Mouse (Mus musculus) lung, adult 2 months (tissue): ENCODE measurements around the gene Tnik. TPM values are rescaled to one million over a fixed set of nuclear protein-coding genes. Genes with fewer than 3 reads are reported as not detected.

ENCODE experiments used
- DNase-seq: peaks from one replicate; pipeline ENCODE4 v3.0.0; 2022
- H3K4me1 ChIP-seq: fragments of 200-500 bp; 2 replicates; pipeline ENCODE4 v1.6.1; 2011; ENCODE audit warnings: low read length; ENCODE audit not compliant: control insufficient read depth, insufficient read depth
- H3K4me3 ChIP-seq: fragments of 200-500 bp; replicated peaks from 2 replicates; pipeline ENCODE3; 2011; ENCODE audit warnings: low read depth, mild to moderate bottlenecking, control low read depth, low read length; ENCODE audit errors: extremely low read depth
- CTCF ChIP-seq: fragments of 200-500 bp; IDR thresholded peaks from 2 replicates; pipeline ENCODE4 v1.5.1; 2011; ENCODE audit warnings: mild to moderate bottlenecking, low read length, control low read depth; ENCODE audit not compliant: insufficient read depth
- POLR2A ChIP-seq: fragments of 200-500 bp; IDR thresholded peaks from 2 replicates; pipeline ENCODE4 v1.6.1; 2011; ENCODE audit warnings: low read depth, mild to moderate bottlenecking, control low read depth, low read length, borderline replicate concordance; ENCODE audit errors: extremely low read depth
- WGBS: fragments of 180-500 bp; shearing (Covaris S2); methylation state at CpG from one replicate; pipeline ENCODE4 v1.1.7; 2018; 5-methylcytosine and 5-hydroxymethylcytosine counted together
- polyA plus RNA-seq: library from polyadenylated mRNA; depleted of rRNA; stranded (reverse); fragments of >200 nt; gene quantifications from 2 replicates; pipeline ENCODE4 v1.2.3, GENCODE M21; 2012

The Tnik gene
- polyA plus RNA-seq, 1 experiment, result 11.8 TPM

GRCm38 (mm10) chr3:28415986-28416385 lies 153.0 kb downstream of the Tnik start:
- WGBS, result 70% methylated on average over 2 of the region's 2 CpGs
- no peak overlapping the region for H3K4me3 ChIP-seq
- no peak for DNase-seq
- H3K4me1 ChIP-seq, result peaks cover 4% of the 10 kb centered on the region
- TF ChIP-seq CTCF (no peak), POLR2A (no peak)

- no peak overlapping the region for H3K4me3 ChIP-seq
- WGBS, result 87% methylated on average over 5 of the region's 5 CpGs
- H3K4me1 ChIP-seq, result peaks cover 4% of the 10 kb centered on the region
- TF ChIP-seq CTCF (no peak), POLR2A (no peak)
- DNase-seq, result no peak
Measured at GRCm38 (mm10) chr3:28417091-28417715, 154.2 kb downstream of the Tnik start.

- Histone ChIP-seq H3K4me3 (no peak overlapping the region), H3K4me1 (peaks cover 4% of the 10 kb centered on the region)
- WGBS, result 72% methylated on average over 6 of the region's 6 CpGs
- DNase-seq, result no peak
- TF ChIP-seq CTCF, result no peak
- TF ChIP-seq POLR2A, result no peak
Measured at GRCm38 (mm10) chr3:28420194-28420593, 157.2 kb downstream of the Tnik start.

GRCm38 (mm10) chr3:28420698-28421097 lies 157.7 kb downstream of the Tnik start:
- Histone ChIP-seq H3K4me3 (no peak overlapping the region), H3K4me1 (peaks cover 4% of the 10 kb centered on the region)
- TF ChIP-seq POLR2A (no peak), CTCF (no peak)
- WGBS, result 55% methylated on average over 3 of the region's 3 CpGs
- DNase-seq, result no peak

- H3K4me3 ChIP-seq, result no peak overlapping the region
- TF ChIP-seq CTCF (no peak), POLR2A (no peak)
- no peak for DNase-seq
- 75% methylated on average over 6 of the region's 6 CpGs for WGBS
- H3K4me1 ChIP-seq, result peaks cover 4% of the 10 kb centered on the region
Measured at GRCm38 (mm10) chr3:28421798-28422197, 158.8 kb downstream of the Tnik start.

GRCm38 (mm10) chr3:28422221-28422620 lies 159.2 kb downstream of the Tnik start:
- Histone ChIP-seq H3K4me1 (peaks cover 4% of the 10 kb centered on the region), H3K4me3 (no peak overlapping the region)
- 74% methylated on average over 1 of the region's 1 CpGs for WGBS
- DNase-seq, result no peak
- no peak for TF ChIP-seq POLR2A
- no peak for TF ChIP-seq CTCF

GRCm38 (mm10) chr3:28425911-28426310 lies 162.9 kb downstream of the Tnik start:
- 74% methylated on average over 6 of the region's 6 CpGs for WGBS
- H3K4me3 ChIP-seq, result no peak overlapping the region
- no peak for DNase-seq
- TF ChIP-seq POLR2A (no peak), CTCF (no peak)
- no peaks in the 10 kb centered on the region for H3K4me1 ChIP-seq

- 66% methylated on average over 2 of the region's 2 CpGs for WGBS
Measured at GRCm38 (mm10) chr3:28431459-28431858, 168.4 kb downstream of the Tnik start.

GRCm38 (mm10) chr3:28432321-28432720 lies 169.3 kb downstream of the Tnik start:
- WGBS, result 84% methylated on average over 5 of the region's 5 CpGs
- TF ChIP-seq POLR2A, result no peak
- TF ChIP-seq CTCF, result no peak
- H3K4me3 ChIP-seq, result no peak overlapping the region
- no peak for DNase-seq
- H3K4me1 ChIP-seq, result no peaks in the 10 kb centered on the region

More at GRCm38 (mm10) chr3:28431459-28431858, 168.4 kb downstream of the Tnik start:
- no peak for TF ChIP-seq CTCF
- no peak for TF ChIP-seq POLR2A
- DNase-seq, result no peak
- Histone ChIP-seq H3K4me3 (no peak overlapping the region), H3K4me1 (no peaks in the 10 kb centered on the region)

- WGBS, result 91% methylated on average over 5 of the region's 5 CpGs
- Histone ChIP-seq H3K4me1 (no peaks in the 10 kb centered on the region), H3K4me3 (no peak overlapping the region)
- DNase-seq, result no peak
- TF ChIP-seq CTCF (no peak), POLR2A (no peak)
Measured at GRCm38 (mm10) chr3:28435478-28435877, 172.5 kb downstream of the Tnik start.

- H3K4me1 ChIP-seq, result no peaks in the 10 kb centered on the region
- TF ChIP-seq POLR2A (no peak), CTCF (no peak)
- 74% methylated on average over 5 of the region's 5 CpGs for WGBS
- no peak for DNase-seq
- H3K4me3 ChIP-seq, result no peak overlapping the region
Measured at GRCm38 (mm10) chr3:28437429-28437828, 174.4 kb downstream of the Tnik start.
